Mouse (Mus musculus) testis, adult 2 months (tissue): ENCODE results near the gene Gm20388.

ENCODE experiments used
- CTCF ChIP-seq: fragments of 200-500 bp; IDR thresholded peaks from 2 replicates; pipeline ENCODE4 v1.5.1; 2012; ENCODE audit warnings: low read depth, mild to moderate bottlenecking, inconsistent platforms, low read length, moderate library complexity; ENCODE audit not compliant: control insufficient read depth, insufficient read depth, insufficient replicate concordance
- POLR2A ChIP-seq: fragments of 200-500 bp; IDR thresholded peaks from 2 replicates; pipeline ENCODE4 v1.6.1; 2012; ENCODE audit warnings: low read depth, mild to moderate bottlenecking, inconsistent platforms, low read length, moderate library complexity; ENCODE audit not compliant: control insufficient read depth

DNA sequence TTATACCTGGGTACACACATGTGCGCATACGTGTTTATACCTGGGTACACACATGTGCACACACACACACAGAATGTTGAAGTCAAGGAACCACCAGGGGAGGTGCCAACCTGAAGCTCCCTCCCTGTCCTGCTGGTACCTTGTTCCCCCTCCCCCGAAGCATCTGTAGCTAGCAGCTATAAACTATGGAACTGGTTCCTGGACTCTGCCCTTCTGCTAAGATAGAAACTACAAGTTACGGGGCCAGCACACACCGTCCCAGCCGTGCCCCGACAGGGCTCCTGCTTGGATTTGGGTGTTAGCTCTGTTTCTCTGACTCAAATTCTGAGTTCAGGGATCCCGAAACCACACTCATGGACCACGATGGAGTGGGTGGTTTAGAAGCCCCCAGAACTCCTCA is 2269.5 kb downstream of the Gm20388 start:
- TF ChIP-seq CTCF, result no peak
- no peak for TF ChIP-seq POLR2A
